Mouse (Mus musculus) intestine, embryonic 16.5 days (tissue): Measurements from ENCODE around the gene Lmtk3. TPM values are rescaled to one million over a fixed set of nuclear protein-coding genes. Genes with fewer than 3 reads are reported as not detected.

Source experiments
- ATAC-seq: fragments of 200-750 bp; cut with Nextera tagmentation; 2 replicates; pipeline ENCODE4 v1.8.0; 2017; ENCODE audit warnings: moderate TSS enrichment, moderate library complexity
- H3K27ac ChIP-seq: fragments of 300-500 bp; sonication (generic); 2 replicates; pipeline ENCODE4 v1.5.1; 2014; ENCODE audit warnings: mild to moderate bottlenecking, low read length
- H3K27me3 ChIP-seq: fragments of 300-500 bp; sonication (generic); replicated peaks from 2 replicates; pipeline ENCODE4 v1.6.1; 2014; ENCODE audit warnings: low read length, control low read depth, mixed read lengths; ENCODE audit not compliant: control insufficient read depth, insufficient read depth
- H3K36me3 ChIP-seq: fragments of 300-500 bp; sonication (generic); 2 replicates; pipeline ENCODE4 v1.6.1; 2014; ENCODE audit warnings: low read length, control low read depth; ENCODE audit not compliant: control insufficient read depth, insufficient read depth
- H3K4me1 ChIP-seq: fragments of 300-500 bp; sonication (generic); 2 replicates; pipeline ENCODE4 v1.6.1; 2014; ENCODE audit warnings: low read length, control low read depth, mixed read lengths; ENCODE audit not compliant: control insufficient read depth, insufficient read depth
- H3K4me2 ChIP-seq: fragments of 300-500 bp; sonication (generic); 2 replicates; pipeline ENCODE4 v1.6.1; 2014; ENCODE audit warnings: low read depth, low read length, control low read depth
- H3K4me3 ChIP-seq: fragments of 300-500 bp; sonication (generic); 2 replicates; pipeline ENCODE4 v1.5.1; 2014; ENCODE audit warnings: mild to moderate bottlenecking, low read length
- H3K9ac ChIP-seq: fragments of 300-500 bp; sonication (generic); 2 replicates; pipeline ENCODE4 v1.6.1; 2014; ENCODE audit warnings: low read depth, low read length
- H3K9me3 ChIP-seq: fragments of 300-500 bp; sonication (generic); 2 replicates; pipeline ENCODE4 v1.6.1; 2016; ENCODE audit warnings: low read length, control low read depth; ENCODE audit not compliant: control insufficient read depth
- WGBS: fragments of 180-500 bp; shearing (Covaris S2); extraction: QIAGEN DNeasy Blood & Tissue Kit; methylation state at CpG from one replicate; pipeline ENCODE4 v1.1.7; 2014; 5-methylcytosine and 5-hydroxymethylcytosine counted together
- polyA plus RNA-seq: library from polyadenylated mRNA; unstranded; fragments of >200 nt; fragmentation: Nextera tagmentation; extraction: Ambion mirVana; gene quantifications from 2 replicates; pipeline ENCODE4 v1.2.1, GENCODE M21; 2015

The Lmtk3 gene
- polyA plus RNA-seq, 1 experiment from 2014 or later: 0.51 TPM

DNA sequence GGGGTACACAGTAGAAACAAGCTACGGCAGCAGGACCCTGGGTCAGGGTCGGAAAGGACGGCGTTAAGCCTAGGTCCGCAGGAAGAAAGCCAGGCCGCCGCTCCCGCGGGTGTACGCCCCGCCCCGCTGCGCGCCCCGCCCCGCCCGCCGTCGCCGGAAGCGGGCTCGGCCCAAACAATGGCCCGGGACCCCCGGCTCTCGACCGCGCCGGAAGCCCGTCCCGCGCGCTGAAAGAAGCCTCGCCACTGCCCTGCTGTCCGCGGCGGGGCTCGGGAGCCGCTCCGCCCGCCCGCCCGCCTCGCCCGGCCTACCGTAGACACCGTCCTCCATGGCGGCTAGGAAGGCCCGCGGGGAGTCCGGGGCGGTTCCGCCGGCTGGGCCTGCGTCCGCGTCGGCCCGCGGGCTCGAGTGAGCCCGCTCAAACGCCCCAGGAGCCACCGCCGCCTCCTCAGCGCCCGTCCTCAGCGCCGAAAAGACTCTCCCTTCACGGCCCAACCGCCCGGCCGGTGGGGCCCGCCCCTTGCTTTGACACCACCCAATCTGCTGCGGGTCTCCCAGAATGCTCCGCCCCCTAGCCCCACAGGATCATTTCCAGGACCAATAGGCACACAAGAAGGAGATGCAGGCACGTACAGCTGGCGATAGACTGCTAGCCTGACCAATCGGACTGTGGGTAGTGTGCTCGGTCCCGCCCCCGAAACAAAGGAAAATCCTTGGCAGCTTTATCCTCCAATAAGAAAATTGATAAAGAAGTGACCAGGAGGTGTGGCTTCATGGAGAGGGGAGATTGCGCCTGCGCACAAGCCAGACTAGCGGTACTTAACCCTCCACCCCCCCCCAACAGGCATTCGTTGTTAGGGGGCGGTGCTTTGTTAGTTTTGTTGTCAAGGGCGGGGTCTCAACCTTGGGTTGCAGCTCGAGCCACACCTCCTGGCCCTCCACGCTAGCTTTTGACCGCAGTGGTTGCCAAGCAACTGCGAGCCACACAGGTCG lies 30.5 kb downstream of the Lmtk3 start, which contains the start of gene Cyth2:
Cyth2 (minus strand) TSS at position 795 of the 993 bp plus-strand sequence.
- H3K36me3 ChIP-seq: peaks cover 23% of the 10 kb centered on the region
- H3K9me3 ChIP-seq: no peaks in the 10 kb centered on the region
- no peaks in the 10 kb centered on the region for H3K27me3 ChIP-seq
- H3K9ac ChIP-seq: peak within 1 kb of the TSS; percentile 99
- peak; percentile 99 for ATAC-seq
- WGBS: under 1% methylated on average over 79 of the region's 92 CpGs
- peaks cover 22% of the 10 kb centered on the region for H3K4me1 ChIP-seq
- H3K4me2 ChIP-seq: peak within 1 kb of the TSS; percentile 85
- peak within 1 kb of the TSS; percentile 100 for H3K4me3 ChIP-seq
- H3K27ac ChIP-seq: peak within 1 kb of the TSS; percentile 100

DNA sequence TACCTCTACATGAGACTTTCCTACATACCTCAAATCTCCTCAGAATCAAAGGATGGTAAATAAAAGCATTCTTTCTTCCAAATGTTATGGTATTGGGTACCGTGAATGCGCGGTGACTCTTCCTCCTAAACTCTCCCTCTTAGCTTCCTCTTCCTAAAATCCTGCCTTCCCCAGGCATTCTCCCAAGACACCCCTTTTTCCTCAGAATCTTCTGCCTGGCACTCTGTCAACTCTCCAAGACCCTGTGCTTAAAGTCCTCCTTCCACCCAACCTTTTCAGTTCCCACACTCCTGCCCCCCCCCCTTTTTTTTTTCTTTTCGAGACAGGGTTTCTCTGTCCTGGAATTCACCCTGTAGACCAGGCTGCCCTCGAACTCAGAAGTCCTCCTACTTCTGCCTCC lies 31.3 kb downstream of the Lmtk3 start:
- no peak overlapping the region for H3K27ac ChIP-seq
- peak overlapping the region; percentile 54 for H3K4me2 ChIP-seq
- H3K36me3 ChIP-seq: peaks cover 16% of the 10 kb centered on the region; the same call in 1 of the 2 replicates
- H3K27me3 ChIP-seq: no peaks in the 10 kb centered on the region
- no peak for ATAC-seq
- H3K4me3 ChIP-seq: peak overlapping the region; percentile 37
- H3K4me1 ChIP-seq: peaks cover 22% of the 10 kb centered on the region
- H3K9ac ChIP-seq: no peak overlapping the region
- WGBS: 4% methylated on average over 5 of the region's 5 CpGs
- no peaks in the 10 kb centered on the region for H3K9me3 ChIP-seq

DNA sequence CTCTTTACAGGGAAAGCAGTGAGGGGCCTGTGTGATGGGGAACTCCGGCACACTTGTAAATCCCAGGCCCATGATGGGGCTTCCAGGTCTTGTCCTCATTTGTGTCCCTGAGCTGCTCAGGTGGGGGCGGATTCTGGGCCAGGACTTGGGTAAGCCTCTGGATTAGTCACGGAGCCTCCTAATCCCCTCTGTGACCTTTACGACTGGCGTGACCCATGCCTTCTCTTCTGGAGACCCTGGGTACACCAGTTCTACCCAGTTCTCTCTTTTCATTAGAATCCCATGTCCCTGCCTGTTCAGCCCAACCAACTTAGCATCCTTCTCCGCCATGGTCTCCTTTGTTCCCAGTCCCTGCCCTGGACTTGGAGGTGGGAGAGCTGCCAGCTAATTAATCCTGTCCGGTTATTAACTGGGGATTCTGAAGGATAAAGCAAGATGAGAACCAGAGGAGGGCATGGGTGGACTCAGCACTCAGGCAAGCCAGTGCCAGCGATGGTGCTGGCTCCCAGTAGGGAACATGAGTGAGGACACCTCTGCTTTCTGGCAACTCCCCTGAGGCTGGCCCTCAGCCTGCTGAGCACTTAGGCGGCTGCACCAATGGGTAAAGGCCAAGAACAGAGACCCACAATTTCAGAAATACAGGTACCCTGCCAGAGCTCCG lies 31.9 kb downstream of the Lmtk3 start:
- Histone ChIP-seq H3K27me3 (no peaks in the 10 kb centered on the region), H3K27ac (no peak overlapping the region), H3K4me3 (no peak overlapping the region), H3K4me2 (no peak overlapping the region), H3K36me3 (peaks cover 14% of the 10 kb centered on the region; the same call in 1 of the 2 replicates), H3K4me1 (peaks cover 22% of the 10 kb centered on the region), H3K9ac (no peak overlapping the region), H3K9me3 (no peaks in the 10 kb centered on the region)
- WGBS: 64% methylated on average over 10 of the region's 10 CpGs
- ATAC-seq: no peak

DNA sequence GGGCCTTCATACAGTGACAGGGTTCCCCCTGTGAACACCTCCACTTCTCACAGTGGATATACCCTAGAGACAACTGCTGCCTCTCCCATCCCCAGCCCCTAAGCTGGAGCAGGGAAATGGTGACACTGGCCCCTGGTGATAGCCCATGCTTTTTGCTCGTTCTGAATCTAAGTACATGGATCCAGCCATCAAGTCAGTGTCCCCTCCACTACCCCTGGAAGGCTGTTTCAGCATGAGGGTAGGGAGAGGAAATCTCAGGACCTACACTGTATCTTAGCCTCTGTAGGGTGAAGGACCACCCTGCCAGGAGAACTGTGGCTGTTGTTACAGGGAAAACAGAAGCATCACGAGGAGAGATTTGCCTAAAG lies 32.4 kb downstream of the Lmtk3 start:
- H3K4me1 ChIP-seq: peaks cover 22% of the 10 kb centered on the region
- H3K27me3 ChIP-seq: no peaks in the 10 kb centered on the region
- WGBS: 54% methylated on average over 2 of the region's 2 CpGs
- H3K9me3 ChIP-seq: no peaks in the 10 kb centered on the region
- no peak overlapping the region for H3K4me2 ChIP-seq
- H3K27ac ChIP-seq: no peak overlapping the region
- no peak overlapping the region for H3K4me3 ChIP-seq
- H3K36me3 ChIP-seq: peaks cover 13% of the 10 kb centered on the region; the same call in 1 of the 2 replicates
- no peak for ATAC-seq
- H3K9ac ChIP-seq: no peak overlapping the region

DNA sequence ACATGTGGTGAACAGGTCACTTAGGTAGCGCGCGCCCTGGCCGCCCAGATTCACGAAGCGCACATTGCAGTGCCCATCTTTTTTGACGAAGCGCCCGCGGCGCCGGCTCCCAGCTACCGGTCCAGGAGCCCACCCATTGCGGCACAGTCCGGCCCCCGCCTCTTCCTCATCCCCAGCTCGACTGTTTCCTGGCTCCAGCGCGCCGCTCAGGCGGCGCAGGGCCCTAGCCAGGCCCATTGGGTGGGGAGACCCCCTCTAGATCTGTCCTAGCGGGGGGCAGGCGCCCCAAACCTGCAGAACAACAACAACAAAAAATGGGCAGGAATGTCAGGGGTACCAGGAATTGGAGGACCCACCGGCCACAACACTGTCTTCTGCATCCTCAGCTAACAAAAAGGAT lies 36.3 kb downstream of the Lmtk3 start:
- no peak overlapping the region for H3K4me3 ChIP-seq
- H3K4me2 ChIP-seq: peak overlapping the region; percentile 32
- H3K27me3 ChIP-seq: no peaks in the 10 kb centered on the region
- peaks cover 5% of the 10 kb centered on the region for H3K4me1 ChIP-seq
- peaks cover 6% of the 10 kb centered on the region for H3K36me3 ChIP-seq
- H3K9ac ChIP-seq: 0 out of 2 replicates have a peak overlapping the region, but pooled peaks have one; percentile 24
- 11% methylated on average over 25 of the region's 25 CpGs for WGBS
- ATAC-seq: peak; percentile 27; the same call in 1 of the 2 replicates
- no peaks in the 10 kb centered on the region for H3K9me3 ChIP-seq
- H3K27ac ChIP-seq: no peak overlapping the region

DNA sequence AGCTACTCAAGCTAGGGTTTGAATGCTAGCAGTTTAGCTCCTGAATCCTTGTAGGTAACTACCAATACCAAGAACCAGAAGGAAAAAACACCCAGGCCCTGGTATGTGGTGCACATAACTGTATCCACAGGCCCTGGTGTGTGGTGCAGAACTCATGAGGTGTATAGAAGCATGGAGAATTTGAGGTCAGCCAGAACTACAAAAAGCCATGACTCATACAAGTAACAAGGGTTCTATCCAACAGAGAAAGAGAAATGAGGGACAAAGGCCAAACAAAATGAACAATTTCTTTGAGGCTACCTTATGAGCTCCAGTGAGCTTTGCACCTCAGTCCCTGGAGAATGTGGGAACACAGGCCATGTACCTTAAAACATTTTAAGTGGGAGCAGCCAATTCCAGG lies 37.4 kb downstream of the Lmtk3 start:
- H3K9me3 ChIP-seq: no peaks in the 10 kb centered on the region
- H3K36me3 ChIP-seq: peaks cover 11% of the 10 kb centered on the region
- H3K4me3 ChIP-seq: no peak overlapping the region
- H3K27me3 ChIP-seq: no peaks in the 10 kb centered on the region
- ATAC-seq: no peak
- no peak overlapping the region for H3K9ac ChIP-seq
- H3K4me2 ChIP-seq: no peak overlapping the region
- no peaks in the 10 kb centered on the region for H3K4me1 ChIP-seq
- H3K27ac ChIP-seq: no peak overlapping the region

DNA sequence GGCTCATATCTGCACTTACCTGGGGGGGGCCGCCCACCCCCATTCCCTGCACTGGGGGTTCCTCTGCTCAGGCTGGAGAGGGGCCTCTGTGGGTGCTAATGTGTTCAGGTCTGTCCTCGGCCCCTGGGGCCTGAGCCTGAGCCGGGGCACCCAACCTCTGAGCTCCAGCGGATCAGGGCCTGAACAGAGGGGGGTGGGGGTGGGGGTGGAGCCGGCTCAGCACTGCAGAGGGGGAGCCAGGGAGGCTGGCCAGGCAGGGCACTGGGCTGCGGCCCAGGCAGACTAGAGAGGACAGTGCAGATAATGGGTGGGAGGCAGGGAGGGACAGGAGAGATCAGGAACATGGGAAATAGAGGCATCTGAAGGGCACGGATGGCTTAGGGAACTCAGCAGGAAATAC lies 41.1 kb downstream of the Lmtk3 start, which contains the start of gene Kcnj14:
Kcnj14 (minus strand) TSS at position 185 of the 400 bp plus-strand sequence.
- H3K9me3 ChIP-seq: no peaks in the 10 kb centered on the region
- H3K4me2 ChIP-seq: no peak within 1 kb of the TSS
- no peak within 1 kb of the TSS for H3K4me3 ChIP-seq
- peaks cover 2% of the 10 kb centered on the region for H3K4me1 ChIP-seq
- no peak for ATAC-seq
- WGBS: 74% methylated on average over 7 of the region's 7 CpGs
- H3K27me3 ChIP-seq: no peaks in the 10 kb centered on the region
- H3K36me3 ChIP-seq: peaks cover 33% of the 10 kb centered on the region
- no peak within 1 kb of the TSS for H3K9ac ChIP-seq
- no peak within 1 kb of the TSS for H3K27ac ChIP-seq

DNA sequence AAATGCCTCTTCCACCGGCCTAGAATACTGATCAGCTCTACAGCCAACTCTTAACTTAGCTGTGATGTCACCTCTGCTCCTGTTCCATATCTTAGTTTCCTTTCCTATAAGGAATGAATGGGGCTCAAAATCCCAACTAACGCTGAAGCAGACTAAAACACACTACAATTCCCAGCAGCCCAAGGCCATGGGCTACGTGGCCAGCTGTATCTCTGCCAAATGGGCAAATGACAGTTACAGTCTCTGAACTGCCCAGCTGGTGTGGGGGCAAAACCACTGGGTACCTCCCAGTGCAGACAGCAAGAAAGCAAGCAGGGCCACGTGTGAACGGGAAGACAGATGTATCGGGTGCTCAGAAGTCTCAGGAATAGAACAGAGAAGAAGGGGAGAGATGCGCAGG lies 43.1 kb downstream of the Lmtk3 start:
- no peak overlapping the region for H3K27ac ChIP-seq
- no peaks in the 10 kb centered on the region for H3K9me3 ChIP-seq
- 89% methylated on average over 7 of the region's 7 CpGs for WGBS
- no peak overlapping the region for H3K4me3 ChIP-seq
- H3K4me1 ChIP-seq: peaks cover 11% of the 10 kb centered on the region
- H3K36me3 ChIP-seq: peaks cover 33% of the 10 kb centered on the region
- no peak for ATAC-seq
- H3K4me2 ChIP-seq: no peak overlapping the region
- H3K9ac ChIP-seq: no peak overlapping the region
- peaks cover 2% of the 10 kb centered on the region for H3K27me3 ChIP-seq

DNA sequence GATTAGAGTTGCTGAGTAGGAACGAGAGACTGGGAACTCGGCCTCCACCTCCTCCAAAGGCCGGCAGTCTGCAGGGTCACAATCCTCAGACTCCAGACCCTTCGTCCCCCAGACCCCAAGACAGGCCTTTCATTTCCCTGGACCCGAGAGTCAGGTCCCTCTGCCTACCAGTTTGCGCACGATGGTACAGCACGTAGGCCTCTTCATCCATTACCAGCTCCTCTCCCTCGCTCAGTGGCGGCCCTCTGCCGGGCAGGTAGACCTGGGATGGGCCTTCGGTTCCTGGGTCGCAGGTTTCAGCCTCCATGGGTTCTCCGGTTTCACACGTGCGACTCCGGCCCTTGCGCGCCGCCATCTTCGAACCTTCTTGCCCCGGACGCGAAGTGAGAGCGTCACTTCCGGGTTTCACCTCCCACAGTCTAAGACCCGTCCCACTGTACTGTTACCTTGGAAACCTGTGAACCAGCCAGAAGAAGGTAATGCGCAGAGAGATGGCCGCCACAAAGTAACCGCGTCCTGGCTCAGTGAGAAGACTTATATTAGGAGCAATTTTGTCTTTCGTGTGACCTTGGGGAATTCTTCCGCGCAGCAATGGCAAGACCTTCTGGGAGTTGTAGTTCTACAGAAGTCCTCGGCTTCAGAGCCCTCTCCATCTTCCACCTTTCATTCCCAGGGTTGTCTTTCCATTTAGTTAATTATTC lies 47.0 kb downstream of the Lmtk3 start, which contains the start of gene Grwd1:
Grwd1 (minus strand) TSS at position 518 of the 701 bp plus-strand sequence.
- H3K27ac ChIP-seq: peak within 1 kb of the TSS; percentile 29; the same call in 1 of the 2 replicates
- no peaks in the 10 kb centered on the region for H3K9me3 ChIP-seq
- WGBS: under 1% methylated on average over 35 of the region's 35 CpGs

More for the DNA sequence above, 47.0 kb downstream of the Lmtk3 start, which contains the start of gene Grwd1:
- Histone ChIP-seq H3K27me3 (peaks cover 37% of the 10 kb centered on the region), H3K4me3 (peak within 1 kb of the TSS; percentile 94), H3K4me1 (peaks cover 24% of the 10 kb centered on the region), H3K9ac (peak within 1 kb of the TSS; percentile 81), H3K36me3 (peaks cover 26% of the 10 kb centered on the region), H3K4me2 (peak within 1 kb of the TSS; percentile 87)
- ATAC-seq: peak; percentile 91
